Mouse (Mus musculus) adrenal gland, postnatal 14 days (tissue): ENCODE measurements around the gene Snrnp35. TPM values are rescaled to one million over a fixed set of nuclear protein-coding genes. Genes with fewer than 3 reads are reported as not detected.
"Not testable (repeated sequence)": the region's sequence is repeated elsewhere in the genome, so short reads cannot be mapped to it uniquely, and the experiment has no call there.

Experiments
- DNase-seq: peaks from one replicate; pipeline ENCODE4 v3.0.0; 2021; ENCODE audit warnings: mixed read lengths
- total RNA-seq: library from RNA; stranded (reverse); gene quantifications from 2 replicates; pipeline ENCODE4 v1.2.3, GENCODE M21; 2021

Snrnp35 gene
- total RNA-seq, 1 experiment from 2014 or later = 13.4 TPM

GRCm38 (mm10) chr5:124500037-124500436 lies 17.1 kb downstream of the Snrnp35 start:
- DNase-seq = not testable (repeated sequence)

GRCm38 (mm10) chr5:124500573-124500972 lies 17.6 kb downstream of the Snrnp35 start:
- DNase-seq = no peak

GRCm38 (mm10) chr5:124501541-124501940 lies 18.6 kb downstream of the Snrnp35 start:
- DNase-seq = no peak

GRCm38 (mm10) chr5:124503742-124504141 lies 20.8 kb downstream of the Snrnp35 start:
- no peak for DNase-seq

- no peak for DNase-seq
These were observed 22.3 kb downstream of the Snrnp35 start for GRCm38 (mm10) chr5:124505235-124505634.

- DNase-seq = peak; percentile 33
These were observed 23.9 kb downstream of the Snrnp35 start for GRCm38 (mm10) chr5:124506731-124507359.

- no peak for DNase-seq
These were observed 26.3 kb downstream of the Snrnp35 start for GRCm38 (mm10) chr5:124509200-124509599.

- no peak for DNase-seq
These were observed 26.9 kb downstream of the Snrnp35 start for GRCm38 (mm10) chr5:124509742-124510237.

- no peak for DNase-seq
These were observed 27.7 kb downstream of the Snrnp35 start for GRCm38 (mm10) chr5:124510536-124511050.

GRCm38 (mm10) chr5:124515789-124516188 lies 32.9 kb downstream of the Snrnp35 start:
- DNase-seq = no peak

- no peak for DNase-seq
These were observed 35.7 kb downstream of the Snrnp35 start for GRCm38 (mm10) chr5:124518648-124519047.

GRCm38 (mm10) chr5:124521588-124521987 lies 38.7 kb downstream of the Snrnp35 start:
- DNase-seq = no peak

GRCm38 (mm10) chr5:124523032-124523431 lies 40.1 kb downstream of the Snrnp35 start:
- DNase-seq = no peak

- DNase-seq = no peak
These were observed 42.0 kb downstream of the Snrnp35 start for GRCm38 (mm10) chr5:124524943-124525342.

- no peak for DNase-seq
These were observed 45.4 kb downstream of the Snrnp35 start for GRCm38 (mm10) chr5:124528351-124528750.

GRCm38 (mm10) chr5:124528791-124529190 lies 45.9 kb downstream of the Snrnp35 start:
- peak; percentile 22 for DNase-seq

- DNase-seq = peak; percentile 42
These were observed 46.3 kb downstream of the Snrnp35 start for GRCm38 (mm10) chr5:124529191-124529651.

- DNase-seq = no peak
These were observed 46.8 kb downstream of the Snrnp35 start for GRCm38 (mm10) chr5:124529697-124530096.

GRCm38 (mm10) chr5:124530655-124531582 lies 48.0 kb downstream of the Snrnp35 start, which contains the start of gene Rilpl1:
Gene Rilpl1, minus strand, starts transcription at chr5:124531391.
- peak; percentile 91 for DNase-seq

- no peak for DNase-seq
These were observed 48.6 kb downstream of the Snrnp35 start for GRCm38 (mm10) chr5:124531583-124531930.

- peak; percentile 47 for DNase-seq
These were observed 49.5 kb downstream of the Snrnp35 start for GRCm38 (mm10) chr5:124532451-124532850.

GRCm38 (mm10) chr5:124535016-124535415 lies 52.1 kb downstream of the Snrnp35 start:
- no peak for DNase-seq

GRCm38 (mm10) chr5:124536776-124537175 lies 53.8 kb downstream of the Snrnp35 start:
- peak; percentile 69 for DNase-seq
